Mouse (Mus musculus) embryonic fibroblast, embryonic 13.5 days (primary cell): ENCODE results near the gene Lrp5. TPM values are rescaled to one million over a fixed set of nuclear protein-coding genes. Genes with fewer than 3 reads are reported as not detected.

Source experiments
- H3K27ac ChIP-seq: 2 replicates; pipeline ENCODE4 v1.5.1; 2012; ENCODE audit warnings: low read length, control low read depth, inconsistent platforms; ENCODE audit not compliant: insufficient read depth
- H3K4me1 ChIP-seq: 2 replicates; pipeline ENCODE4 v1.6.1; 2011; ENCODE audit warnings: low read length; ENCODE audit not compliant: control insufficient read depth, insufficient read depth
- H3K4me3 ChIP-seq: 2 replicates; pipeline ENCODE4 v1.5.1; 2011; ENCODE audit warnings: mild to moderate bottlenecking, control low read depth, low read length; ENCODE audit not compliant: insufficient read depth
- CTCF ChIP-seq: IDR thresholded peaks from 2 replicates; pipeline ENCODE4 v1.5.1; 2011; ENCODE audit warnings: mild to moderate bottlenecking, control low read depth, low read length, moderate library complexity, borderline replicate concordance; ENCODE audit not compliant: insufficient read depth
- POLR2A ChIP-seq: IDR thresholded peaks from 2 replicates; pipeline ENCODE4 v1.6.1; 2011; ENCODE audit warnings: low read depth, mild to moderate bottlenecking, control low read depth, low read length, moderate library complexity
- polyA plus RNA-seq: library from polyadenylated mRNA; stranded (reverse); fragments of >200 nt; gene quantifications from 2 replicates; pipeline ENCODE4 v1.2.4, GENCODE M21; 2011; ENCODE audit warnings: low read depth; ENCODE audit not compliant: missing spikeins, insufficient read length

Lrp5 gene
- polyA plus RNA-seq, 1 experiment, result 32.7 TPM

GRCm38 (mm10) chr19:3714381-3714780, 28.0 kb upstream of the Lrp5 start:
- Histone ChIP-seq H3K4me3 (no peak overlapping the region), H3K27ac (no peak overlapping the region), H3K4me1 (peaks cover 6% of the 10 kb centered on the region; the same call in 1 of the 2 replicates)
- TF ChIP-seq CTCF, result no peak
- no peak for TF ChIP-seq POLR2A

- Histone ChIP-seq H3K4me1 (peaks cover 6% of the 10 kb centered on the region; the same call in 1 of the 2 replicates), H3K27ac (no peak overlapping the region), H3K4me3 (no peak overlapping the region)
- TF ChIP-seq POLR2A, result no peak
- no peak for TF ChIP-seq CTCF
Measured at GRCm38 (mm10) chr19:3710436-3710835, 24.1 kb upstream of the Lrp5 start.

- no peak overlapping the region; the same call in 1 of the 2 replicates for H3K27ac ChIP-seq
Measured at GRCm38 (mm10) chr19:3709013-3709787, 22.8 kb upstream of the Lrp5 start.

GRCm38 (mm10) chr19:3708078-3709012, 22.0 kb upstream of the Lrp5 start, which contains the start of gene 1810055G02Rik:
TSS of gene 1810055G02Rik (plus strand) at chr19:3708293.
- Histone ChIP-seq H3K4me3 (peak within 1 kb of the TSS; percentile 74), H3K4me1 (peaks cover 6% of the 10 kb centered on the region; the same call in 1 of the 2 replicates), H3K27ac (peak within 1 kb of the TSS; percentile 66)
- TF ChIP-seq POLR2A, result peak; percentile 94
- TF ChIP-seq CTCF, result no peak

More at GRCm38 (mm10) chr19:3709013-3709787, 22.8 kb upstream of the Lrp5 start:
- TF ChIP-seq POLR2A (no peak), CTCF (no peak)
- peak overlapping the region; percentile 74 for H3K4me3 ChIP-seq
- peaks cover 6% of the 10 kb centered on the region; the same call in 1 of the 2 replicates for H3K4me1 ChIP-seq

GRCm38 (mm10) chr19:3707553-3707952, 21.2 kb upstream of the Lrp5 start:
- TF ChIP-seq POLR2A (no peak), CTCF (no peak)

GRCm38 (mm10) chr19:3706258-3706657, 19.9 kb upstream of the Lrp5 start:
- no peak overlapping the region for H3K27ac ChIP-seq
- TF ChIP-seq POLR2A, result no peak
- TF ChIP-seq CTCF, result no peak

More at GRCm38 (mm10) chr19:3707553-3707952, 21.2 kb upstream of the Lrp5 start:
- peak overlapping the region; percentile 66 for H3K27ac ChIP-seq
- peaks cover 6% of the 10 kb centered on the region; the same call in 1 of the 2 replicates for H3K4me1 ChIP-seq
- H3K4me3 ChIP-seq, result peak overlapping the region; percentile 40

GRCm38 (mm10) chr19:3702460-3702859, 16.1 kb upstream of the Lrp5 start:
- Histone ChIP-seq H3K4me3 (no peak overlapping the region), H3K27ac (no peak overlapping the region), H3K4me1 (no peaks in the 10 kb centered on the region)
- TF ChIP-seq POLR2A (no peak), CTCF (no peak)

More at GRCm38 (mm10) chr19:3706258-3706657, 19.9 kb upstream of the Lrp5 start:
- Histone ChIP-seq H3K4me1 (peaks cover 6% of the 10 kb centered on the region; the same call in 1 of the 2 replicates), H3K4me3 (no peak overlapping the region)

- Histone ChIP-seq H3K4me1 (no peaks in the 10 kb centered on the region), H3K4me3 (no peak overlapping the region), H3K27ac (no peak overlapping the region)
- TF ChIP-seq POLR2A (no peak), CTCF (peak; percentile 69; the same call in 1 of the 2 replicates)
Measured at GRCm38 (mm10) chr19:3699508-3700438, 13.4 kb upstream of the Lrp5 start.
